In genomic region chr2:162329430-162329829, GRCm38 (mm10) we compare ENCODE assay signal across 27 mouse cellular contexts.
"Had no signal": no experiment of that assay in that cellular context is flagged by ENCODE, and none has a peak within 500 bp of the region (broad histone marks: within the 10 kb centered on the region; RNA-seq: fewer than 3 reads in every experiment).

No protein-coding gene starts in this region.

- DNase-seq: cerebellum, adult 8-10 months; cerebellum, adult 9-10 months; cerebellum, adult 9-11 months; cerebellum, postnatal 10 days; cerebellum, postnatal 14 days; cerebellum, postnatal 25 days; cerebellum, postnatal 36 days; embryo, embryonic 11 days; forebrain, postnatal 0 days; gastrocnemius, adult 2 months; gastrocnemius, postnatal 10 days; gastrocnemius, postnatal 14 days; gastrocnemius, postnatal 25 days; gastrocnemius, postnatal 36 days; heart, adult 18-20 months; heart, adult 2 months had no signal

- H3K27me3 ChIP-seq: embryonic facial prominence, embryonic 12.5 days; embryonic facial prominence, embryonic 13.5 days; embryonic facial prominence, embryonic 15.5 days; forebrain, embryonic 15.5 days had no signal

- H3K36me3 ChIP-seq: embryonic facial prominence, embryonic 10.5 days; embryonic facial prominence, embryonic 12.5 days; embryonic facial prominence, embryonic 13.5 days; embryonic facial prominence, embryonic 15.5 days; forebrain, embryonic 10.5 days; forebrain, embryonic 12.5 days; forebrain, embryonic 15.5 days had no signal

- H3K4me1 ChIP-seq: embryonic facial prominence, embryonic 12.5 days; embryonic facial prominence, embryonic 13.5 days; embryonic facial prominence, embryonic 15.5 days had no signal

- H3K9ac ChIP-seq: embryonic facial prominence, embryonic 12.5 days; embryonic facial prominence, embryonic 13.5 days; embryonic facial prominence, embryonic 15.5 days; forebrain, embryonic 12.5 days; forebrain, embryonic 13.5 days; forebrain, embryonic 15.5 days; forebrain, postnatal 0 days had no signal

- H3K4me3 ChIP-seq: embryonic facial prominence, embryonic 10.5 days; embryonic facial prominence, embryonic 12.5 days; embryonic facial prominence, embryonic 13.5 days; embryonic facial prominence, embryonic 15.5 days; erythroblast, embryonic 14.5 days; forebrain, embryonic 10.5 days; forebrain, embryonic 12.5 days; forebrain, embryonic 13.5 days; forebrain, embryonic 15.5 days; gastrocnemius, adult 2 months; heart, adult 2 months had no signal

- ATAC-seq: forebrain, embryonic 13.5 days; forebrain, embryonic 14.5 days; forebrain, embryonic 15.5 days; forebrain, embryonic 16.5 days; forebrain, postnatal 0 days had no signal

- H3K4me2 ChIP-seq: embryonic facial prominence, embryonic 12.5 days; embryonic facial prominence, embryonic 13.5 days; embryonic facial prominence, embryonic 15.5 days; forebrain, embryonic 12.5 days; forebrain, embryonic 13.5 days; forebrain, embryonic 15.5 days had no signal

- H3K27ac ChIP-seq: embryonic facial prominence, embryonic 10.5 days; embryonic facial prominence, embryonic 12.5 days; embryonic facial prominence, embryonic 13.5 days; embryonic facial prominence, embryonic 15.5 days; forebrain, embryonic 10.5 days; forebrain, embryonic 12.5 days; forebrain, embryonic 13.5 days; forebrain, embryonic 15.5 days; gastrocnemius, adult 2 months; heart, adult 2 months had no signal

- H3K9me3 ChIP-seq: embryonic facial prominence, embryonic 10.5 days; embryonic facial prominence, embryonic 12.5 days; embryonic facial prominence, embryonic 13.5 days; embryonic facial prominence, embryonic 15.5 days; forebrain, embryonic 10.5 days; forebrain, embryonic 12.5 days; forebrain, embryonic 13.5 days; forebrain, embryonic 15.5 days had no signal
